Mouse (Mus musculus) kidney, postnatal 25 days (tissue): ENCODE measurements around the gene Atp6v0e.

Experiments used
- DNase-seq, 2 experiments: peaks; one replicate each; pipeline ENCODE4 v3.0.0; 2021; ENCODE audit warnings: mixed read lengths in 2 of 2

Gene Atp6v0e

DNA sequence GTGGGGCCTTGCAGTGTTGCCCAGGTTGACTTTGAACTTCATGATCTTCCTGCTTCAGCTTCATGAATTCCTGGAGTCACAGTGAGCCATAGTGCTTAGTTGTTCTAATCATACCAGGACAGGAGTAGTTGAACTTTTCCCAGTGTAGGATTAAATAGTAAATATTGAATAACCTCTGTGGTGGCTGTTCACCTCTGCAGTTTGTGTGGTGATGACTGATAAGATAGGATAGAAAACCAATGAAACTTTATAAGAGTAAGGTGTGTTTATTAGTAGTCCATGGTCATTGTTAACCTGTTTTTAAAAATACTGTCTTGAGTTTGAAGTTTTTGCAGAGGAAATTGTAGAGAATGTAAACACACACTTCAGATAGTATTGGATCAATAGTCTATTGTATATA lies 56.4 kb downstream of the Atp6v0e start:
- DNase-seq: no peak

DNA sequence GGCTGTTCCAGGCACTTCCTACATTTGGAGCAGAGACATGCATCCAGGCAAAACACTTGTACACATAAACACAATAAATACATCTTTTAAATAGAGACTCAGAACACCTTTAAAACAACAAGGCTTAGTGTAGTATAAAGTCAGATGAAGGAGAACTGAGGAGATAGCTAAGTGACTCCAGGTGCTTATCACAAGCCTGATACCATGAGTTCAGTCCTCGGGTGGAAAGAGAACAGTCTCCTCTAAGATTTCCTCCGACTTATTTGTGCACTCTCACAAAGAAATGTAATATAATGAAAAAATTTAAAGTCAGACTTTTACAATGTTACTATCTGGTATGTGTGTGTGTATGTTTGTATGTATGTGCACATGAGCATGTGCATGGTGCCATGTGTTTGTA lies 58.8 kb downstream of the Atp6v0e start:
- no peak for DNase-seq

DNA sequence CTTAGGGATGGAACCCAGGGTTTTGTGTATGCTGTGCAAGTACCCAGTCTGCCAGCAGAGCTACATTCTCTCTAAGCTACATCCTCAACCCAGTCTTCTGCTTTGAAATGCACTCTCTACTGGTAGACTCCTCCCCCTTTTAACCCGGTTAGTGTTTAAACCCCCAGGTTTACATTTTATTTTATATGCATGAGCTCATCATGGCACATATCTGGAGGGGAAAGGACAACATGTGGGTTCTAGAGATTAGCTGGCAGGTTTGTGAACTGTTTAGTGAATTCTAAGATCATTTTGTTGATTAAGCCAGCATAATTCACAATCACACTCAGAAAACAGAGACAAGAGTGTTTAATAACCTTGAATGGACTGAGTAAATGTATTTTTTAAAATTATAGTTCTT lies 61.8 kb downstream of the Atp6v0e start:
- DNase-seq: no peak

DNA sequence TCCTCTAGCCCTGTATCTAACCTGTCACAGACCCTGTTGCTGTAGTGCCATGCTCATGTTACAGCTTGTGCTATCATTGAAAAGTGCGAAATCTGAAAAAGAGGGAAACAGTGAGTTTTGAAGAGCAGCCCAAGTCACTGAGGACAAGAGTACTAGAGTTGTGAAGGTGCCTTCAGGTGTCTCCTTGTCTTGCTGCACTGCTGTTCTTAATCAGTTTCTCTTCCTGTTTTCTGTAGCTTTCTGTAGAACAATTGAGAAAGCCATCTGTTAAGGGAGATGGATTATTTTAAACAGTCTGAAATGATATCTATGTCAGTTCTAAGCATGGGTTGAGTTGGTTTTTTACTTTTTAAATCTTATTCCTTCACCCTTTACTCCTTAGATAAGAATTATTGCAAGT lies 63.6 kb downstream of the Atp6v0e start:
- no peak for DNase-seq

DNA sequence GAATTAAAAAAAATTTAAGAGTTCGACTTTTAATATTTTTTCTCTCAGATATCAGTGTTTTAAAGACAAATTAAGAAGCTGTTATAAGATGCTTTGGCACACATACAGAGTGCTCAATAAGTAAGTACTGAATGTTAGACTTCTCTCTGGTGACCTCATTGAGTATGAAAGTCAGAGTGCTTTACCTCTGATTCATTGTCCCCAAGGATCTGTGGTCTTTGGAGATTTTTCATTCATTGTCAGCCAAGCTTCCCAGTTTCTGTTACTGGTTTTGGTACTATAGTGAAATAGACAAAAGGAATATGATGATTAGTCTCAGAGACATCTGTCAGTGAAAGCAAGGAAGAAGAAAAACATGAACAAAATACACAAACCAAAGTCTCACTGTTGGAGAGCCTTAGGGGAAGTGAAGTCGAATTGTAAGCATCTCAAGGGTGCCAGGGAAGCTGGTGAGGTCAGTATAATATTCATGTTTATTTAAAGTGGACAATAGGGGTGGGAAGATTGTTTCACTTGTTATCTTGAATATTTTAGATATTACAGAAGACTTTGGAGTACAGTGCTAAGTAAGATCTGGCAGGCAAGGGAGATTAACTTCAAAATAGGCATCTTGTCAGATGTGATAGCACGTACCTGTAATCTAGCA lies 64.2 kb downstream of the Atp6v0e start:
- no peak for DNase-seq

DNA sequence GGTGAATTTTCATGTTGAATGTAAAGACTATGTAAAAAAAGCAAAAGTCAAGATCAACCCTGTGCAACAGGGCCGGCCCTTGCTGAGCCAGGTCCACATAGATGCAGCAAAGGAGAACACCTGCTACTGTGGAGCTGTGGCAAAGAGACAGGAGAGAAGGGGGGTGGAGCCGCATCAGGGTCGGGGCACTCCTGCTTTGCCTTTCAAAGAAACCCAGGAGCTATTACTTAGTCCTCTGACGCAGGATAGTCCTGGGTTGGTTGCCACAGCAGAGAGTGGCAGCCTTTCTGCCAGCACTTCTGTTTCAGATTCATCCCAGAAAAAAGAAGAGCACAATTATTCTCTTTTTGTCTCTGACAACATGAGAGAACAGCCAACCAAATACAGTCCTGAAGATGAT lies 79.5 kb downstream of the Atp6v0e start:
- no peak for DNase-seq

DNA sequence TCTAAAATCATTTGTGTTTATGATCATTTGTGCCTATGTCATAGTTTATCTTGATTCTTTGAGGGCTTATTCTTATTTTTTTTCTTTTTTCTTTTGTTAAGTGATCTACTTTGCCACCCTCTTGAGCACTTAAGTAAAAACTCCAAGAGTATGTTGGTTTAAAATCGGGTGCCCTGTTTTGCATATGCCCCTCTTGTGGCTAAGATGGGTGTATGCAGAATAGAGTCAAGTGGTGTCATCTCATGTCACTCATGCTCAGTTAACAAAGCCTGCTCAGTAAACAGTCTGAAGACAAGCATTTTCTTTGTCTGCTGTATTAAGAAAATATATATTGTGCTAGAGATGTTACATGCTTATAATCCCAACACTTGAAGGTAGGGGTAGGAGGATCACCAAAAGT lies 80.3 kb downstream of the Atp6v0e start:
- DNase-seq: no peak
